Mouse (Mus musculus): ENCODE results near the gene Armcx2. TPM values are rescaled to one million over a fixed set of nuclear protein-coding genes. Genes with fewer than 3 reads are reported as not detected.

The Armcx2 gene
- polyA plus RNA-seq, 1 experiment from 2014 or later, result 95.3 TPM

Small RNA genes lying within 50 kb of the gene (microRNA-seq; reads per million reads assigned to microRNA genes)
- not detected for gene Mir7093

Other genes with a start within 250 kb of the Armcx2 start
- gene Btk, start 225.7 kb downstream of the Armcx2 start, polyA plus RNA-seq (2016; fragmentation: Nextera tagmentation; extraction: Ambion mirVana), result 0.96 and 1.8 TPM in 2 replicates
- gene Rpl36a, start 223.6 kb downstream of the Armcx2 start, polyA plus RNA-seq (2016; fragmentation: Nextera tagmentation; extraction: Ambion mirVana), result 353 and 360 TPM in 2 replicates
- gene Gla, start 208.1 kb downstream of the Armcx2 start, polyA plus RNA-seq (2016; fragmentation: Nextera tagmentation; extraction: Ambion mirVana), result 4.7 and 4.8 TPM in 2 replicates
- gene Hnrnph2, start 208.0 kb downstream of the Armcx2 start, polyA plus RNA-seq (2016; fragmentation: Nextera tagmentation; extraction: Ambion mirVana), result 160 and 174 TPM in 2 replicates
- 6.2 and 7.0 TPM in 2 replicates for gene Armcx4, start 122.7 kb downstream of the Armcx2 start, polyA plus RNA-seq (2016; fragmentation: Nextera tagmentation; extraction: Ambion mirVana)
- gene Armcx1, start 91.3 kb downstream of the Armcx2 start, polyA plus RNA-seq (2016; fragmentation: Nextera tagmentation; extraction: Ambion mirVana), result 63.2 and 68.7 TPM in 2 replicates
- gene Armcx6, start 57.8 kb downstream of the Armcx2 start, polyA plus RNA-seq (2016; fragmentation: Nextera tagmentation; extraction: Ambion mirVana), result 34.4 and 35.7 TPM in 2 replicates
- 66.6 and 72.2 TPM in 2 replicates for gene Armcx3, start 52.6 kb downstream of the Armcx2 start, polyA plus RNA-seq (2016; fragmentation: Nextera tagmentation; extraction: Ambion mirVana)
- gene Nxf2, start 155.5 kb upstream of the Armcx2 start, polyA plus RNA-seq (2016; fragmentation: Nextera tagmentation; extraction: Ambion mirVana), result 1.7 TPM in 2 replicates
- gene Zmat1, start 200.0 kb upstream of the Armcx2 start, polyA plus RNA-seq (2016; fragmentation: Nextera tagmentation; extraction: Ambion mirVana), result 7.3 and 7.4 TPM in 2 replicates

Measured in embryonic facial prominence, embryonic 12.5 days (tissue).